Mouse (Mus musculus) olfactory bulb, adult 2 months (tissue): Measurements from ENCODE around the gene Ephb2.

Experiments
- CTCF ChIP-seq: fragments of 200-500 bp; IDR thresholded peaks from 2 replicates; pipeline ENCODE4 v1.5.1; 2012; ENCODE audit warnings: low read depth, mild to moderate bottlenecking, low read length, moderate library complexity; ENCODE audit not compliant: insufficient read depth
- POLR2A ChIP-seq: fragments of 200-500 bp; IDR thresholded peaks from 2 replicates; pipeline ENCODE4 v1.6.1; 2012; ENCODE audit warnings: mild to moderate bottlenecking, low read depth, low read length, moderate library complexity; ENCODE audit not compliant: insufficient read depth

DNA sequence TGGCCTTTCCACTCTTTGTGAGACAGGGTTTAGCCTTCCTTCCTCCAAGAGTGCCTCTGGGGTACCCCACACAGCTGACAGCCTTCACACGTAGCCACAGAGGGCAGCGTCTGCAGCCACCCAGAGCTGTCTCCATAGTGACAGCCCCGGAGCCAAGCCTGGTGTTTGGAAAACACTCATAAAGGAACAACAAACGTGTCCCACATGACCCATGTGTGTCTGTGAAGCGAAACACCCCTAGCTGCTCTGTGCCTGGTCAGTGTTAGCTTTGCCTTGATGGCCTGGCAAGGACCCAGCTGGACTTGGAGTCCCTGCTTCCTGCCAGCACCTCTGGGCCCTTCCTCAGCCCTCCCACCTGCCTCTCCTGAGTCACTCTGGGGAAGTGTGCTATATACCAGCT, 93.1 kb downstream of the Ephb2 start:
- no peak for TF ChIP-seq CTCF
- no peak for TF ChIP-seq POLR2A
